Mouse (Mus musculus) erythroblast, embryonic 14.5 days (primary cell): ENCODE measurements around the gene Rufy1. TPM values are rescaled to one million over a fixed set of nuclear protein-coding genes. Genes with fewer than 3 reads are reported as not detected.

Experiments used
- H3K27me3 ChIP-seq: 2 replicates; pipeline ENCODE4 v1.6.1; 2012; ENCODE audit warnings: inconsistent platforms; ENCODE audit not compliant: control insufficient read depth
- H3K36me3 ChIP-seq: 2 replicates; pipeline ENCODE4 v1.6.1; 2012; ENCODE audit warnings: mild to moderate bottlenecking, inconsistent platforms; ENCODE audit not compliant: control insufficient read depth
- H3K4me1 ChIP-seq: 2 replicates; pipeline ENCODE4 v1.6.1; 2012; ENCODE audit warnings: inconsistent platforms; ENCODE audit not compliant: control insufficient read depth
- H3K4me3 ChIP-seq: replicated peaks from 2 replicates; pipeline ENCODE3; 2012; ENCODE audit warnings: moderate library complexity, mild to moderate bottlenecking, inconsistent platforms
- H3K9me3 ChIP-seq: 2 replicates; pipeline ENCODE4 v1.6.1; 2012; ENCODE audit warnings: low read length, inconsistent platforms, mixed read lengths; ENCODE audit not compliant: control insufficient read depth
- GATA1 ChIP-seq: IDR thresholded peaks from 2 replicates; pipeline ENCODE4 v1.6.1; 2012; ENCODE audit warnings: low read length, inconsistent platforms, mixed read lengths
- TAL1 ChIP-seq: IDR thresholded peaks from 3 replicates; pipeline ENCODE4 v1.6.1; 2012; ENCODE audit warnings: low read length, inconsistent platforms, mixed read lengths
- polyA plus RNA-seq: library from polyadenylated mRNA; stranded (reverse); fragments of >175 nt; gene quantifications from 2 replicates; pipeline ENCODE4 v1.2.3, GENCODE M21; 2012

The Rufy1 gene
- polyA plus RNA-seq, result 0.18 and 0.23 TPM in 2 replicates

DNA sequence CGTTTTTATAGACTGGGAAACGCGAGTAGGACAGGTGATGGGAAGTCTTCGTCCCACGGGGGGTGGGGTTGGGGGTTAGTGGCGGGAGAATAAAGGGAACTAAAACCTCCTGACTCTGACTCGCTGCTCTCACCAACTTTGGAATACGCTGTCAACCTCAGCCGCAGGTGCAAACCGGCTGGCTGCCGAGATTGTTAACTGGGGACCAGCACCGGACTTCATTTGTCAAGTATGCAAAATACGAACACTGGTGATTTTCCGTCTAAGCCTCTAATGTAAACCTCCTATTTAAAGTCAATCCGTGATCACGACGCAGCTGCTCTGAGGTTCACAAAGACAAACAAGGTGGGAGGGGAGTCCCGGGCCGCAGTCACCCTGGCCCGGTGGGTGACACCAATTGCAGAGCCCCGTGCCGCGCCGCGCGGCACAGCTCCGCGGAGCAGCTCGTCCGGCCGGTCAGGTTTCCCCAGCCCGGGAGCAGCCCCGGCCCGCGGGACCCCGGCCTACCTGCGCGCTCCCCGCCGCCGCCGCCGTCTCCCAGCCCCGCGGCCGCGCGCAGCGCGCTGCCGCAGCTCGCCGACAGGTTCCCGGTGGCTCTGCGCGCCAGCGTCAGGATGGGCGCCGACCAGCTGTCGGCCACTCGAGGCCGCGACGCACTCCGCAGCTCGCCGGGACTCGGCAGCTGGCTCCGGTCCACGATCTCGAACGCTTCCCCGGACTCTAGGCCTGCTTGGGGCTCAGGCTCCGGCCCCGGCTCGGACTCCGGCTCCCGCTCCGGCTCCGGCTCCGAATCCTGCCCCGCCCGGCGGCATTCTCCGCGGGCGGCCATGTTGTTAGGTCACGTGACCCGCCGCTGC, at the start of gene Rufy1:
Gene Rufy1, minus strand, starts transcription at position 849 of the 857 bp plus-strand sequence.
- Histone ChIP-seq H3K27me3 (peaks cover 6% of the 10 kb centered on the region), H3K9me3 (no peaks in the 10 kb centered on the region), H3K4me1 (peaks cover 30% of the 10 kb centered on the region), H3K4me3 (peak within 1 kb of the TSS; percentile 87), H3K36me3 (no peaks in the 10 kb centered on the region)
- no peak for TF ChIP-seq TAL1
- TF ChIP-seq GATA1, result no peak

DNA sequence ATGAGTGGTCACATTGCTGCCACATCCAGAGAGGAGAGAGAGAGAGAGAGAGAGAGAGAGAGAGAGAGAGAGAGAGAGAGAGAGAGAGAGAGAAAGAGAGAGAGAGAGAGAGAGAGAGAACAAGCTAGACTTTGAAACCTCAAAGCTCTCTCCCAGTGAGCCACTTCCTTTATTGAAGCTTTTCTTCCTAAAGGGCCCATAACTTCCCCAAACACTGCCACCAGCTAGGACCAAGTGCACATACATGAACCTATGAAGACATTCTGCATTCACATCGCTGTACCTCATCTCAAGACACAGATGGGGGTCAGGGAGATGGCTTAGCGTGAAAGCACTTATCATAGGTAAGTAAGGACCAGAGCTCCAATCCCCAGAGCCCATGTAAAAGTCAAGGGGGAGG, 47.1 kb upstream of the Rufy1 start:
- Histone ChIP-seq H3K27me3 (no peaks in the 10 kb centered on the region), H3K9me3 (peaks cover 4% of the 10 kb centered on the region; the same call in 1 of the 2 replicates), H3K36me3 (no peaks in the 10 kb centered on the region), H3K4me1 (no peaks in the 10 kb centered on the region), H3K4me3 (no peak overlapping the region)
- TF ChIP-seq GATA1, result no peak
- TF ChIP-seq TAL1, result no peak

DNA sequence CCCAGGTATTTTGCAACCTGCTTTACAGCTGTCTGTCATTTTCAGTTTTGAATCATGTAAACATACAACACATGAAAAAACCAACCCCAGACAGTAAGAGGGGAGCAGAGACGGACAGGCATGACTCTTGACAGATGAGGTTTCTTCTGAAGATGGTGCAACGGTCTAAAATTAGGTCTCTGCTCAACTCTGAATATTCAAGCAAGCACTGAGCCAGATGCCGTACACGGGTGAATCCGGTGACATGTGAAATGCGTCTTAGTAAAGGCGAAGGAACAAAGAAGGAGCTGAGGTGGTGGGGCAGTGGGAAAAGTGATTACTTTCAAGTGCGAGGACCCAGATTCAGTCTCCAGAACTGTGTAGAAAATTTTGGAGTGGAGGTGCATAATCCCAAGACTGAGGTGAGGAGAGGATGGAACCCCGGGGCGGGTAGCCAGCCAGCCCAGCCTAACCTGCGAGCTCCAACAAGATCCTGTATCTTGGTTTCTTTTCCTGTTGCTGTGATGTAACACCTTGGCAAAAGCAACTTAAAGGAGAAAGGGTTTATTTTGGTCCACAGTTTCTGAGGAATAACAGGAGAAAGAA, 46.7 kb upstream of the Rufy1 start:
- Histone ChIP-seq H3K27me3 (no peaks in the 10 kb centered on the region), H3K9me3 (peaks cover 6% of the 10 kb centered on the region), H3K4me3 (no peak overlapping the region), H3K4me1 (no peaks in the 10 kb centered on the region), H3K36me3 (no peaks in the 10 kb centered on the region)
- no peak for TF ChIP-seq GATA1
- TF ChIP-seq TAL1, result no peak

DNA sequence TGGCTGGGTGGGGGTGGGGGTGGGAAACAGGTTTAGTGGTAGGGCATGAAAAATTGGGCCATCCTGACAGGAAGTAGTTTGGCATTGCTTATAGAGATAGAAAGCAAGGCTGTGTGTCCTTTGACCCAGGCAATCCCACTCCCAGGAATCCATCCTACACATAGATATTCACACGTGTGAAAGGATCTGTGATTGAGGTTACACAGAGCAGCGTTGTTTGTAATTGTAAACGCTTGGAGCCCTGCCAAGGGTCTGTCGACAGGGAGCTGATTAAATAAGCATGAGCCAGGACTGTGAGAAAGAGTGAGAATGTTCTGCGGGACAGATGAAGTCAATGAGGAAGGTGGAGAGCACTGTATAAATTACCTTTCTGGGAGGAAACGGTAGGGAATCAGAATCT, 46.0 kb upstream of the Rufy1 start:
- H3K4me1 ChIP-seq, result no peaks in the 10 kb centered on the region
- H3K36me3 ChIP-seq, result no peaks in the 10 kb centered on the region
- TF ChIP-seq TAL1, result no peak
- TF ChIP-seq GATA1, result no peak
- H3K9me3 ChIP-seq, result peaks cover 7% of the 10 kb centered on the region
- H3K27me3 ChIP-seq, result no peaks in the 10 kb centered on the region
- no peak overlapping the region for H3K4me3 ChIP-seq

DNA sequence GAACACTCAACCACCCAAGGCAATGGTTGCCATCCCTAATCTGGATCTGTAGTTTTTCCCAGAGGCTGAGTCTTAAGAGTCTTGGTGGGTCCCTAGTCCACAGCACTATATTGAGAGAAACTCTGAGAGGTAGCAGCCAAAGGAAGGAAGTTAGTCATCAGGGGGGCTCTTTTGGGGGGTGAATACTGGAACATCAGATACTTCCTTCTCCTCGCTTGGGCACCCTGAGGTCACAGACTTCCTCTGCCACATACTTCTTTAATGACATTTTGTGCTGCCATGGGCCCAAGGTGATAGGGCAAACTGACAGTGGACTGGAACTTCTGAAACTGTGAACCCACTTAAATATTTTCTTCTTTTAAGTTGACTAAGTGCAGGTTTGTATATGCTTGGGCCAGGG, 43.0 kb upstream of the Rufy1 start:
- no peaks in the 10 kb centered on the region for H3K4me1 ChIP-seq
- H3K9me3 ChIP-seq, result peaks cover 24% of the 10 kb centered on the region
- TF ChIP-seq GATA1, result no peak
- TF ChIP-seq TAL1, result no peak
- no peaks in the 10 kb centered on the region for H3K36me3 ChIP-seq
- no peaks in the 10 kb centered on the region for H3K27me3 ChIP-seq
- no peak overlapping the region for H3K4me3 ChIP-seq

DNA sequence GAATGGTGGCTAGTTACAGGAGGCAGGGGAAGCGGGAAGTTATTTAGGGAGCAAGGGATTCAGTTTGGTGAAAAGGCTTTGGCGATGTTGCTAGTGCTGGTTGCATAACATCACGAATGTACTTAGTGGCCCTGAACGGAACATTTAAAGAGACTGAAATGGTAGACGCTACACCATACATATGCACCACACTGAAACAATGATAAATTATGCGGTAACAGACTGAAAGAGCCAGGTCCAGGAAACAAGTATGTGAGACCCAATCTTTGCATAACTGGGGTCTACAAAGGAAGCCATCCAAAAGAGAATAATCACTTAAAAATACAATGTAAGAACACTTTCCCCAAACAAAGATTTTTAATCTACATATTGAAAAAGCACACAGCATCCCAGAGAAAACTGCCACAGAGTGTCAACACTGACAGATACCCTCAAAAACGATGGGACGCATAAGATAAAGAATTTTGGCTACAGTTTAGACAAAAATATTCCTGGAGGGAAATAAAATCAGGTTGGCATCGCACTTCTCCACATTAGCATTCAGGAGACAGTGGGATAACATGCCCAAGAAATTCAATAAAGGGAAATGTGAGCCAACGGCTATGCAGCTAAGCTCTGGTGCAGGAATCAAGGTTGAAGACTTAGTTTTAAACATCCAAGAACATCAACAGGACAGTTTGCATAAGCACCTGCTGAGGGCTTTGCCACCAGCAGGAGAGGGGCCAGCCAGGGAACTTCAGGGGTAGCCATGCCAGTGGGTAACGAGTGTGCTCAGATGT, 41.4 kb upstream of the Rufy1 start:
- Histone ChIP-seq H3K4me3 (no peak overlapping the region), H3K36me3 (no peaks in the 10 kb centered on the region), H3K4me1 (no peaks in the 10 kb centered on the region), H3K9me3 (peaks cover 28% of the 10 kb centered on the region), H3K27me3 (no peaks in the 10 kb centered on the region)
- TF ChIP-seq GATA1 (no peak), TAL1 (no peak)

DNA sequence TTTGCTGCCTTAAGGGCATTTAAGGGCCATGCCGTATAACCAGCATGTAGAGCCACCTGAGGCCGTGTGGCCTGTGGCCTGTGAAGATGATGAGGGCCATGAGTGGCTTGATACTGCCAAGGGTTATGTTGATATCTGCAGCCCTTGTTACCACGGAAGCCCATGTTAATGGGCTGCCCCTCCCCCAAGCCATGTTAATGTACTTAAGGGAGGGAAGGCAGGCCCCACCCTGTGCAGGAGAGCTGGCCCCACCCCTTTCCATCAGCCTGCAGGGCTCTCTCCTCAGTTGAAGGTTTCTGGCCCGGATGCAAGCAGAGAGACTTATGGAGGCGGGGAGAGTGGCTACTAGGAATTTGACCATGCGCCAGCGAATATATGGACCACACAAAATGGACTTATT, 30.6 kb upstream of the Rufy1 start:
- H3K9me3 ChIP-seq, result no peaks in the 10 kb centered on the region
- H3K4me1 ChIP-seq, result no peaks in the 10 kb centered on the region
- H3K36me3 ChIP-seq, result no peaks in the 10 kb centered on the region
- no peak overlapping the region for H3K4me3 ChIP-seq
- TF ChIP-seq TAL1 (no peak), GATA1 (no peak)
- peaks cover 11% of the 10 kb centered on the region for H3K27me3 ChIP-seq

DNA sequence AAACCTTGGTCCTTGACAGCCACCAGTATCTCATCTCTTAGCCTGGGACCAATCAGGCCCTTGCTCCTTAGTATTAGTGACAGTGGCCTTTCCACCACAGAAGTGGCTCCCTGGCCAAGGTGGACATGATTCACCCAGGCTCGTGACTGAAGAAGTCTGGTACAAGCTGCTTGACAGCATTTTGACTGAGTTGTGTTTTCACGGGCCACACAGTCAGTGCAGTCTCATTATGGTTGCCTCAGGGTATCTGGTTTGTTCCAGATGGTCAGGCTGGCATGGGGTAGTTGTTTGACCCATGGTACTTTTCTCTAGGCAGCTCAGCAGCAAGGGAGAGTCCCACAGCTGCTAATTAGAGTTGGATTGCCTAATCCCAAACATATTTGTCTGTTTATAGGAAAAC, 28.3 kb upstream of the Rufy1 start:
- Histone ChIP-seq H3K4me1 (no peaks in the 10 kb centered on the region), H3K9me3 (no peaks in the 10 kb centered on the region), H3K4me3 (no peak overlapping the region), H3K36me3 (no peaks in the 10 kb centered on the region), H3K27me3 (peaks cover 13% of the 10 kb centered on the region)
- TF ChIP-seq TAL1, result no peak
- no peak for TF ChIP-seq GATA1
